Mouse (Mus musculus) v-Abl transformed pro-B cells (cell line): ENCODE results near the gene Cd274.

Experiments used
- in situ Hi-C, 2 experiments: fragments of 400-800 bp; cut with MboI; formaldehyde crosslinking; loops; one replicate each; pipeline ENCODE4 v1.15.1; 2025; ENCODE audit not compliant: unreplicated experiment in 2 of 2

Gene Cd274

DNA sequence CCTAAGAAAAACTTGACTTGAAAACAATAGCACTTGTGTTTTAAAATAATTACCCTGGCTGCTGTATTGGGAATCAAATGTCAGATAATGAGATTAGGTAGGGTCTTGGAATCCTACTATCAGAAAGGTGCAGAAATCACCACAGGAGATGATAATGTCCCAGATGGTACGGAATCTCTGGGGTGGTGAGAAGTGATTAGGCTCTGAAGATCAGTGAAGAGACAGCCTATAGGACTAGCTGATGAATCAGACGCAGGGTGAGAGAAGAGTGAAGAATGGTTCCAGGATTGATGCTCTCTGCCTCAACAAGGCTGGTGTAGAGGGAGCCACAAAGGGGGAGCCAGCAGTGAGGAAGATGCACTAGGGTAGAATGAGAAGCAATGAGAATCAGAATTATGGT lies 49.9 kb downstream of the Cd274 start:
- in situ Hi-C loops, result loop anchor here in 1 of 2 experiments (5.0 kb wide), 2 partner anchors 50 to 65 kb away; partner anchors contain the start of genes Cd274 and Plgrkt

- in situ Hi-C loops, result loop anchor here in 1 of 2 experiments (5.0 kb wide), 2 partner anchors 51 to 64 kb away; partner anchors contain the start of genes Cd274 and Plgrkt
Observed at GRCm38 (mm10) chr19:29417894-29418293, 50.6 kb downstream of the Cd274 start.

DNA sequence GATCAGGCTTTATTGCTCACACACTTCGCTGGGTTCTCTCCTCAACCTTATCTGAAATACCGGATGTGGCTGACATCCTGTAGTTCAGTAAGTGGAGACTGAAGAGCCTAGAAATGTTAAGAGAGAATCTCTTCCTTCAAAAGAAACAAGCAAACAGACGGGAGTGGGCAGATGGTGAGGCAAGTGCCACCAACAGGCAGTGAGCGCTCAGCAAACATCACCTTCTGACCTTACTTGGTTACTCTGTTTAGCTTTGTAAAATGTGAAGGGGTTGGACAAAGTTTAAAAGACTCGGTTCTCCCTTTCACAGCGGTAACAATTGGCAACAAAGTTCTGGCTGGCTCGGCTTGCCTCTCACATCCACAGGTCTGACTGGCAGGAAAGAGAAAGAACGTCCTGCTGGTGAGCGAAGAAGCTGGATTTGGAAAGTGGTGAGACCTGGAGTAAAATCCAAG lies 51.4 kb downstream of the Cd274 start:
- in situ Hi-C loops, result loop anchor here in 1 of 2 experiments (5.0 kb wide), 2 partner anchors 51 to 64 kb away; partner anchors contain the start of genes Cd274 and Plgrkt

DNA sequence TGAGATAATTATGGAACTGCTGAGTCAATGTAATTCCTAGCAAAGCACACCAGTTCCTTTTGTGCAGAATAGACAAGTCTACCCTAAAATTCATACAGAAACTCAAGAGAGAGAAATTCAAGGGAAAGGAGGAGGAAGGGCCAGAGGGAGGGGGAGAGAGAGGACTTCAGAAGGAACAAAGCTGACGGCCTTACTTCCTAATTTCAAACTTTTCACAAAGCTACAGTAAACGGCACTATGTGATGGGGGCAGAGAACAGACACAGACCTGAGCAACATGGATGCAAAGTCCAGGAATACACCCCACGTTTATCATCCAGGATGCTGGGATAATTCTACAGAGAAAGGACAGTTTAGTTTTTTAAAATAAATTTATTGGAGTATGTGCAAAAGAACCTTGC lies 52.3 kb downstream of the Cd274 start:
- in situ Hi-C loops, result loop anchor here in 1 of 2 experiments (5.0 kb wide), 2 partner anchors 52 to 63 kb away; partner anchors contain the start of genes Cd274 and Plgrkt

DNA sequence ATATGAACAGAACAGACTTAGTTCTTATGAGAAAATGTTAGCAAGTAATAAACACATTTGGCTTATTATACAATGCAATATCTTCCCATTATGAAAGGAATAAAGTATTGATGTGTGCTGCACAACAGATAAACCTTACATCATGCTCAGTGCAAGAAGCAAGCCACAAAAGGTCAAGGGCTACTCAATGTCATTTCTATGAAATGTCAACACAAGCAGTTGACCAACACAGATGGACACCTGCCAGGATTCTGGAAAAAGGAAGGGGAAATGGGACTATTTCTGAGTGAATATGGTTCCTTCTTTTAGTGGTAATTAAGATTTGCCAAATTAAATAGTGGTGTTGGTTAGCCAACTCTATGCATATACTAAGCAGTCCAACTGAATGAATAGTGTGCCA lies 52.7 kb downstream of the Cd274 start:
- in situ Hi-C loops, result loop anchor here in 1 of 2 experiments (5.0 kb wide), 2 partner anchors 53 to 62 kb away; partner anchors contain the start of genes Cd274 and Plgrkt

- in situ Hi-C loops, result no loop called here
Observed at GRCm38 (mm10) chr19:29420397-29420796, 53.1 kb downstream of the Cd274 start.

DNA sequence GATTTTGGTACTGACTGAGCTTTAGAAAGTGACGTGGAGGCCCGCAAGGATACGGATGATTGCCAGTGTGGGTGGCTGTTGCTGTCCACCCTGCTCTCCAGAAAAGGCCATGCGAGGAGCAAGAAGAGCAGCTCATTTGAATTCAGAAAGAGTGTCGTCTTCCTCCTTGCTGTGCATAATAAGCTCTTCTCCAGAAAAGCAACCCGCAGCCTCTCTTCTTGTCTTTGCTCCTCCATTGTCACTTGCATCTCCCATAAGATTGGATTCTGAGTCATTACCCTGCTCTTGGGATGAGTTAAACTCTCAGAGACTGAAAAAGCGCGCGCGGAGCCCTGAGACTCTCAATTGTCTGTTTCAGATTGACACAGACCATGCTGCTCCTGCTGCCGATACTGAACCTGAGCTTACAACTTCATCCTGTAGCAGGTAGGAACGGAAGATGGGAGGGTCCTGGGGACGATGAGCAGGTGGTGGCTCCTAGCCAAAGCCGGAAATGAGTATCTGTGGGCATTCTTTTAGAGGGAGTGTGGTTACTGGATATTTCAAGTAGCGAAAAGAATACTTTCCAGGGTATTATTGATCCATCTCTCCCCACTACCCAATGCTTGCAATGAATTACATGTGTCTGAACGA lies 54.9 kb downstream of the Cd274 start:
- in situ Hi-C loops, result no loop called here

DNA sequence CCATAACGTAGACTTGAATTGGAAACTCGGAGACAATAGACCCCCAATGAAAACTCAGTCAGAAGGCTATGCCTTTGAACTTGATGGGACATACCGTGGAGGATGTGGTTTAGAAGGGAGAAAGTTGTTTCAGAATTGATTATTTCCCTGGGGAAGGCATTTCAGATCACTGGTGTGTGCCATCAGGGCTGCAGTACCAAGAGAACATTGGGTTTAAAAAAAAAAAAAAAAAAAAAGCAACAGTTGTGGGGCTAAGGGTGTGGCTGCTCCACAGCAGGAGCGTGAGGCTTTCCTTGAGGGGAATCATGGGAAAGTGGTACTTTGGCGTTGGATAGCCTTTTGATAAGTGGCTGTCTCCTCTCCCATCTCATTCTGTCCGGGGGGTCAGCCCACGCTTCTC lies 55.5 kb downstream of the Cd274 start:
- in situ Hi-C loops, result no loop called here

- in situ Hi-C loops, result no loop called here
Observed at GRCm38 (mm10) chr19:29430516-29430915, 63.3 kb downstream of the Cd274 start.

GRCm38 (mm10) chr19:29430953-29431352 lies 63.7 kb downstream of the Cd274 start:
- in situ Hi-C loops, result no loop called here

DNA sequence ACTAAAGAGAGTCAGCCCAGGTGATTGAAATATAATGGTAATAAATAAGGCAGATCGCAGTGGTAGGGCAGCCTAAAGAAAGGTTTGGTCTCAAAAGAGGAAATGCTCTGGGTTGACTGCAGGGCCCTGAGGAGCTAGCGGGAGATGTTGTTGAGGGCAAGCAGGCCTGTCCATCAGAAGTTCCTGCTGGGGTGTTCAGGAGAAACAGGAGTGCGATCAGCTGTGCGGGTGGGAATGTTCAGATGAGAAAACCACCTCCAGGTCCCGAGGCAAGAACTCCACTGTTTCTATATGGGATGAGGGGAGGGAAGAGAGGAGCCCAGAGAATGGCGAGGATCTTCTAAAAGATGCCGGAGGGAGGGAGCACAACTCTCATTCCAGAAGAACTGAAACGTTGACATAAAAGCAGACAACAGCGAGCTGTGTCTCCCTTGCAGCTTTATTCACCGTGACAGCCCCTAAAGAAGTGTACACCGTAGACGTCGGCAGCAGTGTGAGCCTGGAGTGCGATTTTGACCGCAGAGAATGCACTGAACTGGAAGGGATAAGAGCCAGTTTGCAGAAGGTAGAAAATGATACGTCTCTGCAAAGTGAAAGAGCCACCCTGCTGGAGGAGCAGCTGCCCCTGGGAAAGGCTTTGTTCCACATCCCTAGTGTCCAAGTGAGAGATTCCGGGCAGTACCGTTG lies 69.7 kb downstream of the Cd274 start:
- in situ Hi-C loops, result no loop called here
